Mouse (Mus musculus): ENCODE data around the gene Sync.

The Sync gene

DNA sequence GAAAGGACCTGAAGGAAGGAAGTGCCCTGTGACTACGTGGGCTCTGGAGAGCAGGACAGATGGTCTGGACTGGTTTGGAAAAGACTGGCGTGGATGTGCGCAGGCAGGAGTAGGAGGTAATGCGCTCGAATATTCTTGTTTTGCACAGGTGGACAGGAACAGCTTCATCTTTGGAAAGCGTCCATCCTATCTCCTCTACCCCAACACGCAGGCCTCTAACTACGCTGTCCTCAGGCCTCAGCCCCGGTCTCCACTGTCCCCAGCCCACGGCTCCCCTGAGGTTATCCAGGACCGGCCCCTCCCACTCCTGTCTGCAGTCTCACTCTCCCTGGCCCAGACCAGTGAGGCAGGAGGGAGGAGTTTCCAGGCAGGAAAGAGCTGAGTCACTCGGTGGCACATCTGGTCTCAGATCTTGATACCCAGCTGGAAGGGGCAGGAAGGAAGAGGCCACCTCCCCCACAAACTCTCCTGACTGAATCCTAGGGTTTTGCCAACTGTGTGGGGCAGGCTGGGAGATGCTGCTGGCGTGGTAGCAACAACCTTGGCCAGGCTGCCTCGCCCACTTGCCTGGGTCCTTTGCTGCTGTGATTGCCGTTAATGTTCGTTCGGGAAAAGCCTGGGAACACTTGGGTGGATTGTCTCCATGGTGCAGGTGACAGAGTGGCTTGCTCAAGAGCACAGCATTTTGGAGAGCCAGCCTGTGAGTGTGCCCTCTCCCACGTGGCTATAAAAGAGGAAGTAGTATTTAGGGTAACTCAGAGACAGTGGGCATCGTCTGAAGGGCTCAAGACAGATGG lies 24.0 kb upstream of the Sync start:
- in situ Hi-C loops (cut with MboI), result no loop called here

DNA sequence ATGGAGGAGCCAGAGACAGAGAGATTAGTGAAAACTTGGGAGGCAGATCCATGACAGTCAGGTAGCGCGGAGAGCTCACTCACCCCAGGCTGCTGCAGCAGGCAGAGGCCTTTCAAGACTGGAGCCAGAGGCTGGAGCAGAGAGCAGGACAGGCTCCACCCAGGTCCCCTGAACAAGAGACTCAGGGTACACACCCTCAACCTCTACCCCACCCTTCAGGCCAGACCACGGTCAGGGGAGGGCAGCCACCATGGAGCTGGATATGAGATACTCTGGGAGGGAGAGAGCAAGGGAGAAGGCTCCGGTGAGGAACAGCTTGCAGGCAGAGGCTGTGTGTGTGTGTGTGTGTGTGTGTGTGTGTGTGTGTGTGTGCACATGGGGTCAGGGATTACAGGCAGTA lies 21.2 kb upstream of the Sync start:
- in situ Hi-C loops (cut with MboI), result no loop called here

DNA sequence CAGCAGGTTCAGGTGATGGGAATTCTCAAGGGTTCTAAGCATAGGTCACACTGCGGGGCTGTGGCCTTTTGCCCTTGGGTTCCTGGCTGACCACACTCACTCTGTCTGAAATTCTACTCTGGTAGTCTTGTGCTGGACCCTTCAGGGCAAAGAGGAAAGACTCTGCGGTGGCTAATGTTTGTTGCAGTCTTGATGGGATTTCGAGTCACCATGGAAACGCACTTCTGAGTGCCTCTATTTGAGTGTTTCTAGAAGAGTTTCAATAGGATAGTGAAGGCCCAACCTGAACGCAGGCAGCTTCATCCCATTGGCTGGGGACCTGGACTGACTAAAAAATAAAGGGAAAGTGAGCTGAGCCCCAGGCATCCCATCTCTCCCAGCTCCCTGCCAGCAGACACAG lies 20.6 kb upstream of the Sync start:
- in situ Hi-C loops (cut with MboI), result no loop called here

- in situ Hi-C loops (cut with MboI), result no loop called here
These were observed 18.7 kb upstream of the Sync start for GRCm38 (mm10) chr4:129268698-129269097.

DNA sequence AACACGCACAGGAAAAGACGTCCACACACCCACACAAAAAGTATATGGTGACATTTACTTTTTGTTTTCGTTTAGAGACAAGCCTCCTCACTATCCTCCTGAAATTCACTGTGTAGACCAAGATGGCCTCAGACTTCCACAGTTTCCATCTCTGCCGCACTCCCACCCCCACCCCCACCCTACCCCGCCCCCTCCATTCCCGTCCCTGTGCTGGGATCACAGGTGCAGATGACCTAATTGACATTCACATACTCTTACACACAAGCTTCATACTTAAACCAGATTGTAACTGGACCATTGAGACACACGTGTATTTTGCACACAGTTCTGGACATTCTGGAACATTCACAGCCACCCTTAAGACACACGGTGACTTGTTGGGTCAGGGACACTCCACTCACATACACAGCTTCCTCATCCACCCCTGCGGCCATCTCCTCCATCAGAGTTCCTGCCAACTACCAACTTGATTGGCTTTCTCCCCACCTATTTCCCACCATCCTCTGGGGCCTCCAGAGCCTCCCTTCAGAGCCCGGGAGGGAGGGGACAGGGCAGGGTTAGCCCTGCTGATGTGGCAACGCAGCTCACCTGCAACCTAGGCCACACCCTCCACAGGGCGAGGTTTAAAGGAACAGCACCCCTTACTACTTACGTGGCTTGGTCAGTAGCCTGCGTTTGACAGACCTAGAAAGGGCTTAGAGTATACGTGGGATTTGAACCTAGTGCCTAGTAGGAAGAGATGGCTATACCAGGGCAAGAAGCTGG lies 15.2 kb upstream of the Sync start:
- in situ Hi-C loops (cut with MboI), result no loop called here

DNA sequence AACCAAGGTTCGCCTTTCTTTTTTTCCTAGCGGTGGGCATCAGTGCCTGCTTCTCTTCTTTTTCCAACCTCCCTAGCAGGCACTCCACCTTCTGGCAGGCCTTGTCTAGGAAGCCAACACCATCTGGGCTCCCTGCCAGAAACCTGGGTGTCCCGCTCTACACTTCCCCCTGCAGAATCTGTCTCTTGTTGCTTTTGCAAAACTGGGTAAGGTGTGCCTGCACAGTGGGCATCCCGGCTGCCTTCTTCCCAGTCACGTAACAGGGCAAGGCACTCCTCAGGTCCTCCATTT lies 14.7 kb upstream of the Sync start:
- in situ Hi-C loops (cut with MboI), result no loop called here

GRCm38 (mm10) chr4:129276453-129276865 lies 11.0 kb upstream of the Sync start:
- in situ Hi-C loops (cut with MboI), result no loop called here

DNA sequence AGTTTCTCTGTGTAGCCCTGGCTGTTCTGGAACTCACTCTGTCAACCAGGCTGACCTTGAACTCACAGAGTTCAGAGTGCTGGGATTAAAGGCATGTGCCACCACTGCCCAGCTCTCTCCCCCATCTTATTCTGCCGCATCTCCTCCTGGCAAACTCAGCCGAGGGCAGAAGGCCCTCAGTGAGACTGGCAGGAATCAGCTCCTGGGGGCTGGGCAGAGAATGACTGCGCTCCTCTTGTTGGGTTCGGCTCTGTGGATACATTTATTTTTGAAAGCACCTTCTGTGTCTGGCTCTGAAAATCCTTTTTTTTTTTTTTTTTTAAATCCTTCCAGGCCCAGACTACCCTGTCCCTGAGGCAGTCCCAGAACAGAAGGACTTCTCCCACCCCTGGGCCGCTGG lies 4.6 kb upstream of the Sync start:
- in situ Hi-C loops (cut with MboI), result no loop called here

DNA sequence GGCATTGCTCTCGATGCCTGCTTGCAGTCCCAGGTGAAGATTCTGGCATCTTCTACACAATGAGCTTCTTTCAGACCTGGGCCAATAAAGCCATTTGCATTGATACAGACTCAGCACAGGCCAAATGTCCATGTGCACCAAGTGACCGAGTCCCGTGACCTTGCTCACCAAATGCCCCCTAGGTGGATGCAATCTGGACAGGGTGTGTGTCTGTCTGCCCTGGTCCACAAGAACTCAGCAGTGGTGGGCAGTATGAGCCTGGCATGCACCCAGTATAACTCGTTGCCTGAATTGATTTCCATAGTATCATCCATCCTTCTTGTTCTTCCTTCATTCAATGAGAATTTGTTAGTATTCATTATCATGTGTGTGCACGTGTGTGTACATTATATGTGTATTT lies 4.2 kb upstream of the Sync start:
- in situ Hi-C loops (cut with MboI), result no loop called here

DNA sequence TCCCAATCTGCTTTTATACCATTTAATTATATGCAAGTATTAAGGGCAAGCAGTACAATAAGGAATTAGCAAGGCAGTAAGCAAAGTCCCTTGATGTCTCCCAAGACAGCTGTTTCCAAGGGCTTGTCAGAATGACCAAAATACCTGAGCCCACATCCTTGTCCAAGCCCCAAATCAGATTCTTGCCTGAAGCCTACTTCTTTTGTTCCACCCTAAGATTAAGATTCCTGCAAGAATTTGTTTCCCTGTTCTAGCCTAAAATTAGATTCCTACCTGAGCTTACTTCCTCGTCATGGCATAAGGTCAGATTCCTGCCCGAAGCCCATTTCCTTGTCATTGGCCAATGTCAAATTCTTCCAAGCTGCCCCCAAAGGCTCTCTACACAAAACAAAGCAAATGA lies 2.7 kb upstream of the Sync start:
- in situ Hi-C loops (cut with MboI), result no loop called here

- in situ Hi-C loops (cut with MboI), result no loop called here
These were observed 1.3 kb upstream of the Sync start for GRCm38 (mm10) chr4:129286001-129286682.

- in situ Hi-C loops (cut with MboI), result no loop called here
These were observed 540 bp upstream of the Sync start for GRCm38 (mm10) chr4:129286683-129287471.

- in situ Hi-C loops (cut with MboI), result no loop called here
These were observed 650 bp downstream of the Sync start for GRCm38 (mm10) chr4:129288067-129288466.

DNA sequence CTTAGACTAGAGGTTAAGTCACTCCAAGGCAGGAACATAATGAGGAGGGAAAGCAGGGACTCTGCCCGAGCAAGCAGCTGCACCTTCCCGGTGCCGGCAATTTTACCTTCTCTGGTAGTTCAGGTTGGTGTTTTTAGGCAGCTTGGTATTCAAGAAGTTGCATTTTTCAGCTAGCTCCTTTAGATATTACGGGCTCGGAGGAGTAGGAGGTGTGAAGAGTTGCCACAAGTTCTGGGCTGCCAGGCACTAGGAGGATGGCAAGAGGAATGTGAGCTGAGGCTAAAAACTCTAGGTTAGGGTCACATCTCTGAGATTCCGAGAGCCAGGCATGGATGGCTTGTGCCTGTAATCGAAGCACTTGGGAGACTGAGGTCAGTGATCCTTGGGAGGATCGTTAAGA lies 2.3 kb downstream of the Sync start:
- in situ Hi-C loops (cut with MboI), result no loop called here

DNA sequence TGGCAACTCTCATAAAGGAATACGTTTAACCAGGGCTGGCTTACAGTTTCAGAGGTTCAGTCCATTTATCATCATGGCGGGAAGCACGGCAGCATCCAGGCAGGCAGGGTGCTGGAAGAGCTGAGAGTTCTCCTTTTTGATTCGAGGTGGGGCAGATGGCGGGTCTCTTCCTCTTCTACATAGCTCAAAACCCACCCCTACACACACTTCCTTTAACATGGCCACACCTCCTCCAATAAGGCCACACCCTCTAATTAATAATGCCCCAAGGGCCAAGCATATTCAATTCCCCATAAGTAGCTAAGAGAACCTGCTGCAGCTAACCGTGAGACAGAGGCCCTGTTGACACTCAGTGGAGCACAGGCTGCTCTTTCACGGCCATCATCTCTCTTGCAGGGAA lies 5.4 kb downstream of the Sync start:
- in situ Hi-C loops (cut with MboI), result no loop called here

DNA sequence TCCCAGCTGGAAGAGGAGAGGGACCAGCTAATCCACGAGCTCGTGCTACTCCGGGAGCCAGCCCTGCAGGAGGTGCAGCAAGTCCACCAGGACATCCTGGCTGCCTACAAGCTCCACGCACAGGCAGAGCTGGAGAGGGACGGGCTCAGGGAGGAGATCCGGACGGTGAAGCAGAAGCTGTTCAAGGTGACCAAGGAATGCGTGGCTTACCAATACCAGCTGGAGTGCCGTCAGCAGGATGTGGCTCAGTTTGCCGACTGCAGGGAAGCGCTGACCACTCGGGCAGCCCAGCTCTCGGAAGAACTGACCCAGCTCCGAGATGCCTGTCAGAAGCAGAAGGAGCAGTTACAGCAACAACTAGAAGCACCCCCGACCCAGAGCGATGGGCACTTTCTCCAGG lies 6.3 kb downstream of the Sync start:
- in situ Hi-C loops (cut with MboI), result no loop called here

DNA sequence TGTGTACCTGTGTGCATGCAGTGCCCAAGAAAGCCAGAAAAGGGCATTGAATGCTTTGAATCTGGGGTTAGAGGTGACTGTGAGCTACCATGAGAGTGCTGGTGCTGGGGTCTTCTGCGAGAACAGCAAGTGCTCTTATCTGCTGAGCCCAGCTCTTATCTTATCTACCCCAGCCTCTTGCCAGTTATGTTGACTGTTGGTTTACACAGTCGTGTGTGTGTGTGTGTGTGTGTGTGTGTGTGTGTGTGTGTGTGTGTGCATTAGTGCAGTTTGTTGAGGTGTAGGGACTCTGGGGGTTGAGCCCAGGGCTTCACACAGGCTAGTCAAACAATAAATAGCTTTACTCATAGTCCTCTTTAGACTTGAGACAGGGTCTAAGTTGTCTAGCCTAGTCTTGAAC lies 7.8 kb downstream of the Sync start:
- in situ Hi-C loops (cut with MboI), result no loop called here

DNA sequence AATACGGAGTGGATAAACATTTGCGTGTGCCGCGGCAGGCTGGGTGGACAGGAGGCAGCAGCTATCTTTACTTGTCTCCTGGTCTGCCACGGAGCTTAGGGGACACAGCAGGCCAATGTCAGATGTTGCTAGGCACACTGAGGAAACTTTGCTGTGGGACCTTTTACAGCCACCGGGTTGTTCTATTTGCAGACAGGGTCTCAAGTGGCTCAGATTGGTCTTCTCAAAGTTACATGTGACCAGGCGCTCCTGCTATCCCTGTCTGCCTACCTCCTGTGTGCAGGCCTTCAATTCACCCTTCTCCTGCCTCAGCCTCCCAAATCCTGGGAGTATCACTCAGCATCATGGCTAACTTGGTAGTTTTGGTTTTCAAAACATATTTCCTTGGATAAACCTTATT lies 8.6 kb downstream of the Sync start:
- in situ Hi-C loops (cut with MboI), result no loop called here

GRCm38 (mm10) chr4:129297724-129298123 lies 10.3 kb downstream of the Sync start:
- in situ Hi-C loops (cut with MboI), result no loop called here

GRCm38 (mm10) chr4:129299121-129299520 lies 11.7 kb downstream of the Sync start:
- in situ Hi-C loops (cut with MboI), result no loop called here

DNA sequence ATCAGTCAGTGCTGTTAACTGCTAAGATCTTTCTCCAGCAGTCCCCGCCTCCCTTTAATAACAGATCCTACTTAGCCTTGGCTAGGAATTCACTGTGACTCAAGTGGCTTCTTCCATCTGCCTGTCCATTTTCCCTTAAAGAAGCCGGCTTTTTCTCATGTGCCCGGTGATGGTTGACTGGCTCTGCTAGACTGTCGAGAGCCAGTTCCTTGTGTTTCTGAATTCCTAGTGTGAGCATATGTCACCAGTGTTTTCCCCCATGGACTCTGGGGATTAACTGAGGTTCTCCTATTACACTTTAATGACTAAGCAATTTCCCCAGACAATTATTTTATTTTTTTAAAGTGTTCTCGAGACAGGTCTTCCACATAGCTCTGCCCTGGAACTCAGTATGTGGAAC lies 16.0 kb downstream of the Sync start:
- in situ Hi-C loops (cut with MboI), result no loop called here

GRCm38 (mm10) chr4:129303816-129304215 lies 16.4 kb downstream of the Sync start:
- in situ Hi-C loops (cut with MboI), result no loop called here
